Mouse (Mus musculus): ENCODE measurements at regions not wholly inside any gene's neighbourhood (a gene's known extent, or its start where the extent isn't known, plus 50 kb on each side); places are given as distances from the start of the nearest gene placed in this dataset.

DNA sequence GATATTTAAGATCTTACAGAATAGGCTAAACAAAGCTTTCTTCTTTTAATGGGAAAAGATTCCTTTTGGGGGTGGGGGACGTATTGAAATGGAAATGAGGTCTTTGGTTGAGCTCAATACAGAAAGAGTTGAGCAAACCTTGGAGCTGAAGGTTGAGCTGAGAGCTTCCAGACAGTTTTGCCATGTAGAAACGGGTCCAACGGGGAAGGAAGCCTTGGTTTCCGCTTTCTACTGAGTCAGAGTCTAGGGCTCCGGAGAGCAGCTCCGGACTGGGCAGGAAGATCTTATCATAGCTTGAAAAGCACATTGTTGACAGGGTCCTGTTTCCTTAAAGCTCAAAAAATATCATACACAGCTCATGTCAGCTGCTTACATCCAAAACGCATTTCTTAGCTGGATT, 97.0 kb upstream of the Myo10 start:
- in situ Hi-C loops (cut with MboI, MseI), result no loop called here

DNA sequence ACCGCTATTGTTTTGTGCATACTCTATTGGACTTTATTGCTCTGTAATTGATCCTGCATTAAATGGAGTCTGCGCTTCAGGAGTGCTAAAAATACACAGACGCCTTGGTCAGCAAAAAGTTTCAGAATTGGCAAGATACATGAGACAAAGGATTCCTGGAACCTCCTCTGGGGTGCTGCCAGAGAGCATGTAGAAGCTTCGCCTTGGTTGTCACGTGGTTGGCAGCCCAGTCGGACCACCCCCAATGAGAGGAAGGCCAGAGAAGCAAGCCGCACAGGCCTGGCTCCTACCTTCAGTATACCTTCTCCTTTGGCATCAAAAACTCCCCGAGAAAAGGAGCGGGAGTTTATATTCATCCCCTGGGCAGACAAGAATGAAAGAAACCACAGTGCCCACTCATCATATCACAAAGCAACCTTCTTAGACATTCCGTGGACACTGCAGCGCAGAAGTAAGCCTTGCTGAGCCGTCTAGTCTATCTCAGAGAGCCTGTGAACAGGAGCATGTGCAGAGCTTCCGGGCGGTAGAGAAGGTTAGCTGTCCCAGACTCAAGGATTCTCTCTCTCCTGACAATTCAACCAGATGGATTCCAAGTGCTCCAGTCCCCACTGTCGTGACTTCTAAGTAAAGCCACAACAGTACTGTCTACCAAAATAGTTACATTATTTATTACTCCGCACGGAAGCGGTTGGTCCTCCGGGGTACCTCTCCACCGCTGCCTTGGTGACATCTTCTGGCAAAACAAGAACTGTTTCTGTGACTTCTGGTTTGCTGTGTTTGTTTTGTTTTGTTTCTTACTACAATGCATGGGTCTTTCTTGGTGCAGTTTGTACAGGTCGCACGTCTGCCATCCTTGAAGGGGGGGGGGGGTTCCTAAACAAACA, 85.6 kb upstream of the Myo10 start:
- in situ Hi-C loops (cut with MboI, MseI), result no loop called here

DNA sequence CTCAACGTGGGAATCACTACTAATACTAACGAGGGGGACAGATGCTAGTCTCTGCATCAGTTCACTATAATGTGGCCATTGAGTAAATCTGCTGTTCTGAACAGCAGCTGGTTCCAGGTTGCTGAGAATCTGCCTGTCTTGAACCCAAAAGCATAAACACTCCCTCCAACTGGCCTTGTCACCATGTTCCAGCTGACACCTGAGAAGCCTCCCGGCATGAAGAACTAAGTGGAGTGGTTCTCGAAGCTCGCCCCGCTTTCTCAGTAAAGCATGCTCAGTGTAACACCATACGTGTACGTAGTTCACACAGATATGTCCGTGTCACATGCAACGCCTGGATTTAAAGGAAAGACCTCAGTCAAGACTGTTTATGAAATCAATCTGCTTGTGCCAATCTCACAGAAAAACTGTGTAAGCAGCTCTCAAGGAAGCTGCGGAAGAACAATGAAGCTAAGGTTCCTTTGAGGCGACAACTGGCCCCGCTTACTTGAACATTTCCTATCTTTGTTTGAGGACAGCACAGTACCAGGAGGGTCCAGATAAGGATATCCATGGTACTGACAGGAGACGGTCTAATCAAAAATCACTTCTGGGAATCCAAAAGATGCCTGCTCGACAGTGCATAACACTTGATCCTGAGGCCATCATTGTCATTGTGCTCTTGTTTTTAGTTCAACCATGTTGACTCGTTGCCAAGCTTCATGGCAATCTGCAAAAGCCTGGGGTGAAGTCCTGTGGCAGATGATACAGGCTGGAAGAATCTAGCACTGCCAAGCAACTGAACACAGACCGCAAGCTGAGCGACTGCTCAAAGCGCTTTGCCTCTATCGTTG, 82.8 kb upstream of the Myo10 start:
- in situ Hi-C loops (cut with MboI, MseI), result no loop called here

DNA sequence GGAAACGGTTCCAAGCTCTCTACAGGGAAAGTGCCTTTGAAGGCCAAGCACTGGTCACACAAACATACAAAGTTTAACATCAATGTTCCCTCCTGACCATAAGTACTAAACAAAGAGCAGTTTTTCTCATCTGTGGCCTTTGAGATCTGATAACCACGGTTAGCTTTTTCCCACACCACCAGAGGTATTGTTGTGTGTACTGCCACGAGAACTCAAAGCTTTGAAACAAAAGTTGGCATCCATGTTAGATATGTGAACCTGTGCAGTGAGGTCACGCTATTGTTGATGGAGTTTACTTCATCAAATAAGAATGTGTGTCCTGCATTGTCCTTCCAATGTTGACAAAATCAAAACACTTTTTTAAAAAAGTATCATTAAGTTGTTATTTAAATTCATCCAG, 79.9 kb upstream of the Myo10 start:
- in situ Hi-C loops (cut with MboI, MseI), result no loop called here

DNA sequence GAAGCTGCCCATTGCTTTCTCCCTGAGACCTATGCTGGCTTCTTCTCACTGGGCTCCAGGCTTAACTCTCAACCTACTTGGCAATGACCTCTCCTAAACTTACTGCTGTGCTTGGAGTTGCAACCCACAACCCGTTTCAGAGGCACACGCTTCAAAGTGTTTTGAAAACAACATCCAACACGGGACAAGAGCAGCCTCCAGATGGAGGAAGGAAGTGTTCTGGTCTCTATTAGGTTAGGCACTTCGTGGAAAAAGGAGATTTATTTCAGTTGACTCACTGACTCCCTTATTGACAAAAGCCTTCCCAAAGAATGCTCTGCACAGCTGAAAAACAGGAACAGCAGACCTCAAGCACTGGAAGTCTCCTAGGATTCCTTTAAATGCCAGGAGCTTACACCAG, 76.1 kb upstream of the Myo10 start:
- in situ Hi-C loops (cut with MboI, MseI), result no loop called here

DNA sequence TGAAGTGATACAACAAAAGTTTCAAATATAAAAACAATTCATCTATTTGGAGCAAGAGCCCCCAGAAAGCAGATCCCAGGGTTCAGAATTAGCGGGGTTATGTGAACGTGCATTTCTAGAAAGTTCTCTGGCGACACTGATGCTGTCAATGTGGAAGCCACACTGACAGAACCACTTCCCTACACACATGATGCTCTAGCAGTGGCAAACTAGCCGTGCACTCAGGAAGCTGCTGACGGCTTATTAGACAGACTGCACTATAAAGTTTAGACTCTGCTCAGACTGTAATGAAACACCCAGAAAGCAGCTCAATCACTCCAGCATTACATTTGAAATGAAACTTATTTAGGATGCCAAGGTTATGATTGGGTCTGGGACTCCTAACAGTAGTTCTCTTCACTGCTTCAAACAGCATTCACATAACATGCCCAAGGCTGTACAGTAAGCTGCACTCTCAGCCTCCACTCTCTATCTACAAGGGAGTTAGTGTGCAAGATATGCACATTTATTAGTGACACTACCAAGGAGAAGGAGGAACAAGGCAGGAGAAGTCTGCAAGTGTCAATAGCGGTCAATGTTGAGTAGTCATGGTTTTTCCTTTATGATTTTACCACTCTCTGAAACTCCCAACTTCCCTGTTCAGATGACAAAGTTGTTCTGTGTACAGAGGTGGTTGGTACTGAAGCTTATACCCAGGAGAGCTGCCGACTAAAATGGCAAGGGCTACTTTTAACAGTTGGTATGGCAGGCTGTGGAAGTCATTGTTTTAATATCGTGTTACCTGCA, 71.9 kb upstream of the Myo10 start:
- in situ Hi-C loops (cut with MboI, MseI), result no loop called here

DNA sequence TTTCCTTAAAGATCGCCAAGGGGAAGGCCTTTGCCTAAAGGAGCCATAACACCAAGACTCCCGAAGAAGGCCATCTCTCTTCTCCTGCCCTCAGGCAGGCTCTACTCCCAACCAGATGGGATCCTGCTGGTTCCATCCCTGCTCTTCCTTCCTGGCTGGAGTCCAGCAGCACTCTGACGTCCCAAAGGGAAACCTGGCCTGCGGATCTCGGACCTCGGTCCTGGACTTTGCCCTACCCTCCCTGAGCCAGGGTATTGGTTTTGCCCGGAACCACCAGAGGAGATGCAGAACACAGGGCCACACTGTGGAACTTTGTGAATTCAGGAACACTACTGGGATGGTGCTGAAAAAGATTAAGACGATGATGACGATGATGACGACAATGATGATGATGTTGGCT, 67.4 kb upstream of the Myo10 start:
- in situ Hi-C loops (cut with MboI, MseI), result no loop called here

DNA sequence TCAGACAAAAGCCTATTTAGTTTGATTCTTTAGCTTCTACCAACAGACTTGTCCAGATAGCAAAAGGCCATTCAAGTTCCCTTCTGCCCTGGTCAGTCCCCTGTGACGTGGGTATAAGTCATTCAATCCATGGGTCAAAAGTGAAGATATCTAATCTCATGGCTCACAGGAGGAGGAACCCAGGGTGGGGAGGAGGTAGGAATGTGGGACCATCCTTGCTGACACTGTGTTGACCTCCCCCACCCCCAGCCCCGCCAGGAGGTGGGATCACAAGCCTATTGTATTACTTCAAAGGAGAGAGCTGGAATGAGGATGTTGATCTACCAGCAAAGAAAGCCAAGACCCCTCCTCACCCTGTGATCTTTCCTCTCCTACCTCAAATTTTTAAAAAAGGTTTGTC, 66.5 kb upstream of the Myo10 start:
- in situ Hi-C loops (cut with MboI, MseI), result no loop called here

DNA sequence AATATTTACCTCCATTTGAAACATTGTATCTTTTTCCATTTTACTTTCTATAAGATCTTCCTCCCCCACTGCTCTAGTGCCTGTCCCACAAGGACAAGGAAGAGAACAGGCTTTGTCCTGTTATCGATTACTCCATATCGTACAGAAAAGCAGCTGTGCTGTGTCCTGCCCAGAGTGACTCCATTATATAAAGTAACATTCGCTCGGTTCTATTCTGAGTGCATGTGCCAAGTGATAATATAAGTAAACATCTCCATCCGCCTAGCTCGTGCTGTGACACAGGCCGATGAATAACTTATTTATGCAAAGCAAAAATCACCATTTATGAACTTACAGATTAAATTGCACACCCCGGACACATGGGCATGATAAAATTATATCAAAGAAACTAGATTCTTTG, 64.8 kb upstream of the Myo10 start:
- in situ Hi-C loops (cut with MboI, MseI), result no loop called here

DNA sequence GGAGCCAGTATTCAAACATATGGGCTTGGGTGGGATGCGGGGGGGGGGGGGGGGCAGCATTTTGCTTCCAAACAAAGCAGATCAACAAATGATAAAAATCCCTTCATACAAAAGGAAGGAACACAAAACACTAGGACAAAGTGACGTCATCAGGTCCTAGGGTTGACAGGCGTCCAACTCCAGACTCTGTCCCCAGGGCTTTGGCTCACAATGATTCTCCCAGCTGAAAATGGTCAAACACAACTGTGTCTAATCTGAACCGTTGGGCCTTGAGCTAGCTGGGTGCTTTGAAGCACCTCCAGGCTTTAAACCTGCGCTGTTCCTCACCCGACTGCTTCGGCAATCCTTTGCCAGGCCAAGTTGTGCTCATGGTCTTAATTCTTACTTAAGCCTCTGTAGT, 64.1 kb upstream of the Myo10 start:
- in situ Hi-C loops (cut with MboI, MseI), result no loop called here

DNA sequence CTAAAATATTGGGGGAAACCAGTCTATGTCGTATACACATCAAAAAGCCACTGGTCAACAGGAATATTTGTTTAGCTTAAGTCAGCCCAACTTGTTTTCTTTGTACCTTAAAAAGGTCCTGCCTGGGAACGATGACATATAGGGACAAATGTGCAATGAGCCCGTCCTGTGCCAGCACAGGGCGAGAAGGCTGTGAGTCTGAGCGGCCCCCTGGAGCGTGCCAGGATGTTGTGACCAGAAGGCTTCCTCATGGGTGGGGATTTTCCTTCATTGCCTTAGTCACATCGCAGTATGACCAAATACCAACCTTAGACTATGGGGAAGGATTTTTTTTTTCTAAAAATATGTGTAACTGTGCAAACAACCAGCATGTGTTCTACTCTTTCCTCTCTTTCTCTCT, 58.7 kb upstream of the Myo10 start:
- in situ Hi-C loops (cut with MboI, MseI), result loop anchor here (5.0 kb wide), 1 partner anchor 59 kb away; the partner anchor contains the start of gene Myo10

DNA sequence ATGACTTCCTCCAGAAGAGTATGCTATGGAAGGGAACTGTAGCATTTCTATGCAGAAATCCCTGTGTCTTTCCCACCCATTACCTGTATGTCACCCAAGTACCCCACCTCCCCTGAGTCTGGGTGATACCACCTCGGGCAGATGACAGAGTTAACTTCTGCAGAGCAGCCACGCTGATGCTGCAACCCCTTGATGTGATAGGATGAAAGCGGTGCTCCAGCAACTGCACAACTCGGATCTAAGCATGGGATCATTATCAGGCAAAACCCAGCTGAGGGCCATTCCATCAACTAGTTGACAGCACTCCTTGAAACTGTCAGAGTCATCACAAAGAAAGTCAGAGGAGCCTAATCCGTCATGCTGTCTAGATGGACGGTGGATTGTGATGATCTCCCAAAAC, 49.8 kb upstream of the Myo10 start:
- in situ Hi-C loops (cut with MboI, MseI), result no loop called here

Measured in T-helper 1 cell (primary cell).